Mouse (Mus musculus) retina, embryonic 14.5 days (tissue): ENCODE results near the gene Plekhg5.

Experiments used
- DNase-seq: peaks from one replicate; pipeline ENCODE4 v3.0.0-alpha.2; 2015; ENCODE audit warnings: low spot score

Plekhg5 gene

GRCm38 (mm10) chr4:152097911-152098799 lies 25.9 kb downstream of the Plekhg5 start:
- no peak for DNase-seq

GRCm38 (mm10) chr4:152100541-152100940 lies 28.2 kb downstream of the Plekhg5 start:
- DNase-seq = no peak

DNA sequence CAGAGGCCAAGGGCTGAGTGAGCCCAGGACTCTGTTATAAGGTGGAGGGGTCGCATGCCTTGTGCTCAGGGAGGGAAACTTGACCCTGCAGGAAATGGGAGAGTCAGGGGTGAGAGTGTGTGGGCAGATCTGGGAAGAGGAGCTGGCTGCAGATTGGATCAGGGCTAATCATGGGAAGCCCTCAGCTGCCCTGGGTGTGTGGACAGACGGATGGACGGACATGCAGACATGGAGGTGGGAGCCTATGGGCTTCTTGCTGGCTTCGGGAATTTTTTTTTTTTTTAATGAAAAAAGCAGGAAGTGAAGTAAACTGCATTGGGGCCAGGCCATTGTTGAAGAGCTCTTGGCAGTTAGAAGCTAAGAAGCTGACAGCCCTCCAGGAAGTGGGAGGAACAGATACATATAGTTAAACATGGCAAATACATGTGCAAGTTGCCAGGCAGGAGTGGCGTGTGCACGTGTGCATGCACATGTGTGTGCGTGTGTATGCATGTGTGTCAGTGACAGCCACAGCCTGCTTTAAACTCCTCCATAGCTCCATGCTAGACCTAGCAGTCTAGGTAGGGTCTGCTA lies 28.9 kb downstream of the Plekhg5 start:
- no peak for DNase-seq

GRCm38 (mm10) chr4:152101921-152102320 lies 29.6 kb downstream of the Plekhg5 start:
- DNase-seq = no peak

- DNase-seq = peak; percentile 89
These were observed 30.7 kb downstream of the Plekhg5 start for GRCm38 (mm10) chr4:152103025-152103424.

- no peak for DNase-seq
These were observed 34.4 kb downstream of the Plekhg5 start for GRCm38 (mm10) chr4:152106746-152107145.

DNA sequence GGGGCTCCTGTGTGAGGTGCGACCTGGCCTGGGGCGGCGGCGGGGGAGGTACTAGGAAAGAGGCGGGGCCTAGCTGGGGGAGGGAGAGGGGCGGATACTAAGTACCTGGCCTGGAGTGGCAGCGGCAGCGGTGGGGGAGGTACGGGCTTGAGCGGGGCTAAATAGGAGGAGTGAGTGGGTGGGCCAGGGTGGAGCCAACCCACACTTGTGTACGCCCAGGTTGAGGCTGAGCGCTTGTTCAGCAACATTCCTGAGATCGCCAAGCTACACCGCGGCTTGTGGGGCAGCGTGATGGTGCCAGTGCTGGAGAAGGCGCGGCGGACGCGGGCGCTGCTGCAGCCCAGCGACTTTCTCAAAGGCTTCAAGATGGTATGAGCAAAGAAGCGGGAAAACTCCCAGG lies 35.2 kb downstream of the Plekhg5 start:
- DNase-seq = peak; percentile 51

DNA sequence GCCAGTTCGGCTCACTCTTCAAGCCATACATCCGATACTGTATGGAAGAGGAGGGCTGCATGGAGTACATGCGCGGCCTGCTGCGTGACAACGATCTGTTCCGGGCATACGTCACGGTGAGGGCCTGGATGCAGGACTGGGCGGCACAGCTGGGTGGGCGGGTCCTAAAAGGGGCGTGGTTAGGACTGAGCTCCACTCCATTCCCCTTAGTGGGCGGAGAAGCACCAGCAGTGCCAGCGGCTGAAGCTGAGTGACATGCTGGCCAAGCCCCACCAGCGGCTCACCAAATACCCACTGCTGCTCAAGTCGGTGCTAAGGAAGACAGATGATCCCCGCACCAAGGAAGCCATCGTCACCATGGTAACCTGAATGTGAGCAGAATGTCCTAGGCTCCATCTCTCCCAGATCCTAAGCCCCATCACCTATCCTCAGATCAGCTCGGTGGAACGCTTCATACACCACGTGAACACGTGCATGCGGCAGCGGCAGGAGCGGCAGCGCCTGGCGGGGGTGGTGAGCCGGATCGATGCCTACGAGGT lies 35.7 kb downstream of the Plekhg5 start:
- DNase-seq = peak; percentile 95

DNA sequence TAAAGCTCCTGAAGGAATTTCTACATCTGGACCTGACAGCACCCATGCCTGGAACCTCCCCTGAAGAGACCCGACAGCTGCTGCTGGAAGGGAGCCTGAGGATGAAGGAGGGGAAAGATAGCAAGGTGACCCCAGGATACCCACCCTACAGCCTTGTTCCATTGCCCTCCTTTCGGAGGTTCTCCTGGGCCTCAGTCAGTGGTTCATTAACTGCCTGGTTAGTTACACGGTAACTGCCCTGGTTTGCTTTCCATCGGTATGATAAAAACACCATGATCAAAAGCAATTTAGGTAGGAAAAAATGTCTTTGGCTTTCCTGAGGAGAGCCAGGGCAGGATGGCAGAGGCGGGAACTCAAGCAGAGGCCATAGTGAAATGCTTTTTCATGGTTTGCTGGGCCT lies 36.4 kb downstream of the Plekhg5 start:
- DNase-seq = no peak

DNA sequence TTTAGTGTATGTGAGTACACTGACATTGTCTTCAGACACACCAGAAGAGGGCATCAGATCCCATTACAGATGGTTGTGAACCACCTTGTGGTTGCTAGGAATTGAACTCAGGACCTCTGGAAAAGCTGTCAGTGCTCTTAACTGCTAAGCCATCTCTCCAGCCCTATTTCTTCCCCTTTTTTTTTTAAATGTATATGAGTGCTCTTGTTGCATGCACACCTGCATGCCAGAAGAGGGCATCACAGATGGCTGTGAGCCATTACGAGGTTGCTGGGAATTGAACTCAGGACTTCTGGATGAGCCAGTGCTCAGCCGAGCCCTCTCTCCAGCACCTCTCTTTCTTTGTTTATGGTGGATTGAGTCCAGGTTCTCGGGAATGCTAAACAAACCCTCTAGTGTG lies 37.2 kb downstream of the Plekhg5 start:
- no peak for DNase-seq

GRCm38 (mm10) chr4:152110689-152111088 lies 38.4 kb downstream of the Plekhg5 start:
- no peak for DNase-seq

GRCm38 (mm10) chr4:152112329-152112728 lies 40.0 kb downstream of the Plekhg5 start:
- no peak for DNase-seq

- DNase-seq = no peak
These were observed 41.8 kb downstream of the Plekhg5 start for GRCm38 (mm10) chr4:152114080-152114479.

- peak; percentile 59 for DNase-seq
These were observed 43.8 kb downstream of the Plekhg5 start, which contains the start of gene Tnfrsf25 for GRCm38 (mm10) chr4:152115921-152116612. Gene Tnfrsf25 (plus strand): TSS chr4:152115934.

GRCm38 (mm10) chr4:152117538-152117937 lies 45.2 kb downstream of the Plekhg5 start:
- no peak for DNase-seq

GRCm38 (mm10) chr4:152119396-152120292 lies 47.3 kb downstream of the Plekhg5 start:
- peak; percentile 87 for DNase-seq

DNA sequence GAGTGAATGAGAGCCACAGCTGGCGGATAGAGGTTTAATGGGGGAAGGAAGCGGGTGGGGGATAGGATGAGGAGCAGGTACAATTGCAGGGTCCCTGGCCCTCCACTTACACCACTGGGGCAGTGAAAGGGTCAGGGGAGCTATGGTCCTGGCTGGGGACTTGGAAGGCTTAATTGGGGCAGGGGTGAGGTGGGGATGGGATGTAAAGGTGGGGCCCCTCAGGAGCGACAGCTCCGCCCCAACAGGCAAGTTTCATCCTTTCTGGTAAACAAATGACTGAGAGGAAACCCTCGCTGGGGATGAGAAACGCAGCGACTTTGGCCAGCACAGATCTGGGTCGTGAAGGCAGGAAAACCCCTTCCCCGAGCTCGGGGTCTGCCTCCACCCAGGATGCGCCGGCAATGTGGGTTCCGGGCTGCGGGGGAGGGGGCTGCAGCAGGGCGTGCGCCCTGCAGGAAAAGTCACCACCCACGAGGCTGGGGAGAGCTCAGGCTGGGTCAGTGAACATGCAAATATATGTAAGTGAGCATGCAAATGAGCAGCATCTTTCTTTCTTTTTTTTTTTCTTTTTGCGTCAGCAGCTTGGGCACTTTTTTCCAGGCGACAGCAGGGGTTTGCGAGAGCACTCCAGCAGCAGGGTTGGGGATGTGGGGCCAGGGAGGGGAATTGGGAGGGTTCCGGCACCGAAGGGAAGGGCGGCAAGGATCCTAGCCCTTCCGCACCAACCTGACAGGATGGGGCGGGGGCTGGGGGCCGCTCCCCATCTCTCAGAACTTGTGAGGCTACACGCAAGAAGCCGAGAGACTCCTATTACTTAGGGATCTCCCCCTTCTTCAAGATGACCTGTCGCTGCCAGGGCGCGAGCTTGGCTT lies 48.2 kb downstream of the Plekhg5 start:
- no peak for DNase-seq

- no peak for DNase-seq
These were observed 48.8 kb downstream of the Plekhg5 start for GRCm38 (mm10) chr4:152121183-152121505.

DNA sequence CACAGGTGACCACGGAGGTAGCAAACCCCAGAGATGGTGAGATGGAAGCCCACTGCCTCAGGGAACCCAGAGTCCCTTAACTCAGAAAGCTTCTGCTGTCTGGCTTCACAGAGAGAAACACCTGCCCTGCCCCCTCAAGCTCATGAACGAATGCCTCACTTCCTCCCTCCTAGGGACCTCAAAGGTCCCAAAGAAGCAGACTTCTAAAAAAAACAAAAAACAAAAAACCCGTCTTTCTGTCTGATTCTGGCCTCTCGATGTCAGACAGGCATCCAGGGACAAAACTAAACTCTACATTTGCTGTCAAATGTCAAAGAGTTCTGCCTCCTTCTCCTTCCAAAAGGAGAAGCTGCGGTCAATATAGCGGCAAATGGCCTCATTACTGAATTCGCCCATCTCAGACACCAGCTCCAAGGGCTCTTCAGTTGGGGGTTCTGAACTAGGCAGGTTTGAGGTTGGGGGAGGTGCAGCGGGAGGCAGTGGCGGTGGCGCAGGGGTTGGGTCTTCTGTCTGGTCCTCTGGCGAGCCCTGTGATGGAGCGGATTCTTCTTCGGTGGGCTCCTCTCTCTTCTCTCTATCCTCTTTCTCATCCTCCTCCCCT lies 52.2 kb downstream of the Plekhg5 start:
- DNase-seq = no peak
